Mouse (Mus musculus): ENCODE results near the gene Adamtsl4. TPM values are rescaled to one million over a fixed set of nuclear protein-coding genes. Genes with fewer than 3 reads are reported as not detected.

The Adamtsl4 gene
- polyA plus RNA-seq, 1 experiment, result 7.9 TPM

GRCm38 (mm10) chr3:95643097-95643496, 44.6 kb downstream of the Adamtsl4 start:
- TF ChIP-seq POLR2A (IDR thresholded peaks at IDR 0.05; ENCODE audit: low read depth, low read length) (no peak), CTCF (IDR thresholded peaks at IDR 0.05; ENCODE audit: extremely low read depth, insufficient read depth, insufficient read length, insufficient replicate concordance) (no peak)
- H3K27me3 ChIP-seq (ENCODE audit: control insufficient read depth, insufficient read depth, low read length), result no peaks in the 10 kb centered on the region
- WGBS, result 84% methylated on average over 7 of the region's 7 CpGs
- H3K4me1 ChIP-seq (ENCODE audit: control insufficient read depth, insufficient read depth, insufficient read length), result peaks cover 10% of the 10 kb centered on the region; the same call in 1 of the 2 replicates
- no peak overlapping the region for H3K27ac ChIP-seq (ENCODE audit: insufficient read depth, low read length)
- no peak overlapping the region for H3K4me3 ChIP-seq (ENCODE audit: extremely low read depth, insufficient read depth, insufficient read length)
- no peaks in the 10 kb centered on the region for H3K36me3 ChIP-seq (ENCODE audit: control insufficient read depth, insufficient read depth, low read length)
- no peak for DNase-seq (ENCODE audit: low read depth in 1 of 2, low spot score in 2 of 2)

- no peak for DNase-seq (ENCODE audit: low read depth in 1 of 2, low spot score in 2 of 2)
- TF ChIP-seq POLR2A (IDR thresholded peaks at IDR 0.05; ENCODE audit: low read depth, low read length) (no peak), CTCF (IDR thresholded peaks at IDR 0.05; ENCODE audit: extremely low read depth, insufficient read depth, insufficient read length, insufficient replicate concordance) (no peak)
Measured at GRCm38 (mm10) chr3:95639694-95640093, 48.0 kb downstream of the Adamtsl4 start.

GRCm38 (mm10) chr3:95636072-95636471, 51.6 kb downstream of the Adamtsl4 start:
- H3K4me1 ChIP-seq (ENCODE audit: control insufficient read depth, insufficient read depth, insufficient read length), result peaks cover 5% of the 10 kb centered on the region; the same call in 1 of the 2 replicates
- H3K27ac ChIP-seq (ENCODE audit: insufficient read depth, low read length), result 0 out of 2 replicates have a peak overlapping the region, but pooled peaks have one; percentile 32
- H3K4me3 ChIP-seq (ENCODE audit: extremely low read depth, insufficient read depth, insufficient read length), result no peak overlapping the region
- TF ChIP-seq POLR2A (IDR thresholded peaks at IDR 0.05; ENCODE audit: low read depth, low read length) (no peak), CTCF (IDR thresholded peaks at IDR 0.05; ENCODE audit: extremely low read depth, insufficient read depth, insufficient read length, insufficient replicate concordance) (no peak)
- no peaks in the 10 kb centered on the region for H3K27me3 ChIP-seq (ENCODE audit: control insufficient read depth, insufficient read depth, low read length)
- peaks cover 16% of the 10 kb centered on the region for H3K36me3 ChIP-seq (ENCODE audit: control insufficient read depth, insufficient read depth, low read length)
- no peak for DNase-seq (ENCODE audit: low read depth in 1 of 2, low spot score in 2 of 2)
- 91% methylated on average over 4 of the region's 4 CpGs for WGBS

More at GRCm38 (mm10) chr3:95639694-95640093, 48.0 kb downstream of the Adamtsl4 start:
- WGBS, result 93% methylated on average over 1 of the region's 1 CpGs
- Histone ChIP-seq H3K4me1 (ENCODE audit: control insufficient read depth, insufficient read depth, insufficient read length) (peaks cover 7% of the 10 kb centered on the region; the same call in 1 of the 2 replicates), H3K4me3 (ENCODE audit: extremely low read depth, insufficient read depth, insufficient read length) (no peak overlapping the region), H3K27ac (ENCODE audit: insufficient read depth, low read length) (no peak overlapping the region), H3K27me3 (ENCODE audit: control insufficient read depth, insufficient read depth, low read length) (no peaks in the 10 kb centered on the region), H3K36me3 (ENCODE audit: control insufficient read depth, insufficient read depth, low read length) (peaks cover 1% of the 10 kb centered on the region)

GRCm38 (mm10) chr3:95635636-95636035, 52.1 kb downstream of the Adamtsl4 start:
- TF ChIP-seq POLR2A (IDR thresholded peaks at IDR 0.05; ENCODE audit: low read depth, low read length) (no peak), CTCF (IDR thresholded peaks at IDR 0.05; ENCODE audit: extremely low read depth, insufficient read depth, insufficient read length, insufficient replicate concordance) (no peak)
- Histone ChIP-seq H3K36me3 (ENCODE audit: control insufficient read depth, insufficient read depth, low read length) (peaks cover 16% of the 10 kb centered on the region), H3K27ac (ENCODE audit: insufficient read depth, low read length) (peak overlapping the region; percentile 19; the same call in 1 of the 2 replicates), H3K4me1 (ENCODE audit: control insufficient read depth, insufficient read depth, insufficient read length) (peaks cover 5% of the 10 kb centered on the region; the same call in 1 of the 2 replicates), H3K4me3 (ENCODE audit: extremely low read depth, insufficient read depth, insufficient read length) (no peak overlapping the region), H3K27me3 (ENCODE audit: control insufficient read depth, insufficient read depth, low read length) (no peaks in the 10 kb centered on the region)
- DNase-seq (ENCODE audit: low read depth in 1 of 2, low spot score in 2 of 2), result no peak
- WGBS, result 74% methylated on average over 4 of the region's 4 CpGs

- 72% methylated on average over 12 of the region's 12 CpGs for WGBS
- H3K36me3 ChIP-seq (ENCODE audit: control insufficient read depth, insufficient read depth, low read length), result peaks cover 34% of the 10 kb centered on the region
- TF ChIP-seq POLR2A (IDR thresholded peaks at IDR 0.05; ENCODE audit: low read depth, low read length) (no peak), CTCF (IDR thresholded peaks at IDR 0.05; ENCODE audit: extremely low read depth, insufficient read depth, insufficient read length, insufficient replicate concordance) (peak; percentile 24; the same call in 1 of the 2 replicates)
- H3K4me3 ChIP-seq (ENCODE audit: extremely low read depth, insufficient read depth, insufficient read length), result no peak overlapping the region
- DNase-seq (ENCODE audit: low read depth in 1 of 2, low spot score in 2 of 2), result no peak
- peaks cover 5% of the 10 kb centered on the region; the same call in 1 of the 2 replicates for H3K4me1 ChIP-seq (ENCODE audit: control insufficient read depth, insufficient read depth, insufficient read length)
- no peaks in the 10 kb centered on the region for H3K27me3 ChIP-seq (ENCODE audit: control insufficient read depth, insufficient read depth, low read length)
- H3K27ac ChIP-seq (ENCODE audit: insufficient read depth, low read length), result peak overlapping the region; percentile 63
Measured at GRCm38 (mm10) chr3:95632648-95633588, 54.8 kb downstream of the Adamtsl4 start.

- no peak overlapping the region for H3K27ac ChIP-seq (ENCODE audit: insufficient read depth, low read length)
- TF ChIP-seq CTCF (IDR thresholded peaks at IDR 0.05; ENCODE audit: extremely low read depth, insufficient read depth, insufficient read length, insufficient replicate concordance) (no peak), POLR2A (IDR thresholded peaks at IDR 0.05; ENCODE audit: low read depth, low read length) (no peak)
- no peak overlapping the region for H3K4me3 ChIP-seq (ENCODE audit: extremely low read depth, insufficient read depth, insufficient read length)
- 83% methylated on average over 6 of the region's 6 CpGs for WGBS
- H3K36me3 ChIP-seq (ENCODE audit: control insufficient read depth, insufficient read depth, low read length), result peaks cover 40% of the 10 kb centered on the region
- H3K27me3 ChIP-seq (ENCODE audit: control insufficient read depth, insufficient read depth, low read length), result no peaks in the 10 kb centered on the region
- peaks cover 5% of the 10 kb centered on the region; the same call in 1 of the 2 replicates for H3K4me1 ChIP-seq (ENCODE audit: control insufficient read depth, insufficient read depth, insufficient read length)
- DNase-seq (ENCODE audit: low read depth in 1 of 2, low spot score in 2 of 2), result no peak
Measured at GRCm38 (mm10) chr3:95631304-95631703, 56.4 kb downstream of the Adamtsl4 start.

Measured in spleen, adult 2 months (tissue).